Mouse (Mus musculus) erythroblast, adult 5-6 weeks (primary cell): ENCODE measurements at regions not wholly inside any gene's neighbourhood (a gene's known extent, or its start where the extent isn't known, plus 50 kb on each side); places are given as distances from the start of the nearest gene placed in this dataset.

Experiments used
- ATAC-seq: replicated peaks from 2 replicates; pipeline ENCODE4 v1.8.0; 2016; ENCODE audit warnings: moderate number of reproducible peaks, mild to moderate bottlenecking, moderate TSS enrichment, inconsistent platforms; ENCODE audit not compliant: poor library complexity, low FRiP score, severe bottlenecking

DNA sequence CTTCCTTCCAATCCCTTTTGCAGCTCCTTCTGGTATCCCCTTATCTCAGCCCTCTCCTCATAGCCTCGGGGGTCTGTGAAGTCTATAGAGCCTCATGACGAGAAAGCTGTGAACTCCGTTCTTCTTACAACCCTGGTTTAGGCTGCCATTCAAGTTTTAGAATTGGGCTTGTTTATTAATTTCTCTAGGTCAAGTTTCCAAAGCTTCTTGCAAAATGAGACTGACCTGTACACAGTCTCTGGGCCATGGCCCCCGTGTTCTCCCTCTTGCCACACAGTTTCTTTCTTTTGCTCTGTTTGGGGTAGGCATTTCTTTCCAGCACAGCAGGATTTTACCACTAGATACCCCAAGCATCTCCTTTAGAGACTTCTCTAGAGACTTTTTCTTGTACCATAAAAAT is 322.0 kb upstream of the Zeb2 start:
- ATAC-seq = no peak

DNA sequence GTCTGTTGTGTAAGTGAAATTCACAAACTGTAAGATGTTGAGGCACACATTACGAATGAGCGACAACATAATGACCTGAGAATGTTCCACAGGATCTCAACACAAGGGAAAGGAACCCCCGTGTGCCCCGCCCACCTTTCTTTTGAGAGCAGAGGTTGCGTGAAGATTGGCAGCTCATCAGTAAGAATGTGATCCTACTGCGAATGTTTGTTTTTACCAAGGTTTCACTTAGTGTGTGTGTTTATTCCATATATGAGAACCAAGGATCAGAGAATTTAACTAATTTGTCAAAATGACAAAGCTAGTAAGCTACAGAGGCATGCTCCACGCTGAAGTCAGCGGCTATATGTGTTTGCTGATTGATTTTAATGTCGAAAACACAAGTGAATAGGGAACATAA is 321.5 kb upstream of the Zeb2 start:
- no peak for ATAC-seq

DNA sequence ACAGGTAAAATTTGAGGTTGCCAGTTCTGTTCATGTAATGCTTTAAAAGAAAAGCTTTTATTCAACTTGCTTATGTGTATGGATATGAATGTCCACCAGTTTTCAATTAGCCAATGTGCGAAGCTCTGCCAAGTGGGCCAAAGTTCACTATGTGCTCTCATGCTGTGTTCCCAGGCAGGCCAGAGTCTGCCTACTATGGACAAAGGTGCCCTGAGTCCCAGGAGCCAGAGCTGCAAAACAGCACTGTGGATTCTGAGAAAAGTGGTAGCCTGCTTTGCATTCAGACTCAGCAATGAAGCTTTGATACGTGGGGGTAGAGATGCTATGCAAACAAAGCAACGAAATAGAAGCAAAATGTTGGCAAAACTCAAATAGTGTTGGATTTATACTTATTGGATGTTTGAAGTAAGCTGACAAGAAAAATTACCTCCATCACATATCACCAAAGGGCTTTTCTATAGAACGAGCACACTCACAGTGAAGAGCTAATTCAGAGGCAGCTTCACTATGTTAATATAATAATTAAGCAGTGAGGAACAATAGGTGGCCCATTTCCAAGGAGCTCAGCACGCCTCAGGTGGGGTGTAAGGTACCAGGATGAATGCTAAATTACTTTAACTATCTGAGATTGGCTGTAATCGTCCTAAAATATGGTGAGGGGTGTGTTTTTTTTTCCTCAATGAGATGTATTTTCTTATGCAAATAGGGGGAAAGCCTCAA is 318.2 kb upstream of the Zeb2 start:
- no peak for ATAC-seq

DNA sequence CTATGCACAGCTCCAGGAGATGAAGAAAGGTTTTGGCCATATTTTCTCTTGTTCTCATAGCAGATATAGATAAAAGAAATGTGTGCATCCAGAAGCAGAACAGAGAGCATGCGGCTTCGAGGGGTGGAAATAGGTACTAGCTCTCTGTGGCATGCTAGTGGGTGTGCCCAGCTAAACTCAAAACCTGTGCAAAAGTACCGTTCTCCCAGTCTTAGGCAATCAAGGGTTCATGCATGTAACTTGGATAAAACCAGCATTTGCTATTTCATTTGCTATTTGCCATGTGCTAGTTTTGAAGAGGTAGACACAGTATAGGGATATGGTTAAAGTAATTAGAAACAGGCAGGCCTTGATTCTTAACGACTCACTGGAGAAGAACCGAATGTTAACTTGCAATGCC is 317.6 kb upstream of the Zeb2 start:
- no peak for ATAC-seq

DNA sequence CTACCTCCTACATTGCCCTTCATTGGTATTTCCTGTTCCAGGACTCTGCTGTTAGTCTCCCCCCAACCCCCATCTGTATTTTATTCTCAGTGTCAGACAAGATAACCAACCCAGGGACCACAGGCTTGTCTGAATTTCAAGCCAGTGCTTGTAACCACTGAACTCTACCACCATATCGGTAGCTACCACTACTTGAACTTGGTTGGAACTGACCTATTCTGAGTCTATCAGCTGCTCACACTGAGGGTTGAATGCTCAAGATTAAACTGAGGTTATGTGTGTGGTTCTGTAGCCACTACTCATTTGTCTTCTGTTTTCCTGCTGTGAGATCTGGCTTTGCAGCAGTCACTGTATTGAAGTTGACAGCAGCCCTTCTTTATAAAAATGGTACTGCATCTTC is 317.0 kb upstream of the Zeb2 start:
- ATAC-seq = no peak

DNA sequence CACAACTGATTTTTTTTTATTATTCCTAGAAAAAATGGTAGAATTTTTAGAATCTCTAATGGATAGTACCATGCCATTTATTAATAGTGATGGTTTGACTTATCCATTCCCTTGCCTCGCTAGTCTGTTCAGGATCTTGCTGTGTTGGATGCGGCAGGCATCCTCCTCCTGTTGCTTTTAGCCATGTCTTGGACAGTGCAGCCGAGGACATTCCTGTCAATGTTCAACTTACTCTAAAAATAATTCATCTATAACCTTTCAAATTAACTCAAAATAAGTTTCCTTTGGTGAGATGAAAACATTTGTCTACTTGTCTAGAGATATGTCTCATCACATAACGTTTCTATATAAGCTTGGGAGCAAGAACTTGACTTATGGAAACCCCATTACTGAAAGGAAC is 314.2 kb upstream of the Zeb2 start:
- no peak for ATAC-seq

DNA sequence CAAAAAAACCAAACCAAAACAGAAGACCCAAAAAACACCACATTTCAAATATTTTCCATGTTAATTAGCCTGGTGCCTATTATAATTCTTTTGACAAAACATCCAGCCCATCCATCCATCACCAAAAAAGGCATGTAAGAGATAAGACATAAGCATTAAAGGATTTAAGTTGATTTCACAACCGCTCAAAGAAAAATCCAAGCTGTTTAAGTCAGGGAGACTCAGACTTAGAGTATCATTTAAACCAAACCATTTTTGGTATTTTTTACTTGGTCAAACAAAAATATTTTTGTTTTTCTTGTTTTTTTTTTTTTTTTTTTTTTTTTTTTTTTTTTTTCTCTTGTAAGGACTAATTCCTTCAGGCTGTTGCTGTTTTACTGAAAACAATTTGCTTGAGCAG is 304.6 kb upstream of the Zeb2 start:
- ATAC-seq = no peak

DNA sequence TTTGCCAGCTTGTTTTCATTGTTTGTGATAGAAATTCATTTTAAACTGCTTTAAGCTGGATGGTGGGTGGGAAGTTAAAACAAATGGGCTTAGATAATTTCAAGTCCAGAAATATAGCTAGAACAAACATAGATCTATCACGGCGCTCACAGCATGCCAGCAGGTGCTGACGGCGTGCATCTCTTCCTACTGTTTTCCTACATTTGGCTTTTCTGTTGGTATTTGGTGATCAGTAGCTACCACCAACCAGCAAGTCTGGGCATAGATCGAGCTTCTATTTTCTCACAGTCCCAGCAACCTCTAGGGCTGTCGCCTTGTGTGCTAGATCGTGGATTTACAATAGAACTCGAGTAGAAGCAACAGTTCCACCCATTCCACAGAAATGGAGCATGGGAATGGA is 290.9 kb upstream of the Zeb2 start:
- ATAC-seq = no peak

DNA sequence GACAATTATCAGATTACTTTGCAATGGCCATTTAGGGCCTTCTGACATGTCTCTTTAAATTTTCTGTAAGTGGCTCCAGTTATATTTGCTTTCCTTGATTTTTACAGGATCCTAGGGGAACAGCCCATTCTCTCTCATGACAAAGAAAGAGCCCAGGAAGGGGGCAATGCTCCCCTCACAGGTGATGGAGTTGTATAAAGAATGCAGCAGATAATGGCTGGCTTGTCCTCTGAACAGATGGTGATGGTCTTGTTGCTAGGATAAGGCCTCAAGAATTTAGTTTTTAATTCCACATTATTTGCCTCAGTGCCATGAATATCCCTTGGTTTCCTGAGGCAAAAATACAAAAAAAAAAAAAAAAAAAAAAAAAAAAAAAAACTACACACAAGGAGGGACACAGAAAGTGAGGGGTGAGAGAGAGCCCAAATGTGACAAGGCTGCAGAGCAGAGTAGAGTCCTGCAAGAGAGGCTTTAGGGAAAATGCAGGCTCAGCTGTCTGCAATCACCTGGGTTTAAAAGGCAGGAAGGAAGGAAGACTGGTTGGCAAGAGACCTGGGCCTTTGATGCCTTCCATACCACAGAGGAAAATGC is 272.8 kb upstream of the Zeb2 start:
- ATAC-seq = no peak

DNA sequence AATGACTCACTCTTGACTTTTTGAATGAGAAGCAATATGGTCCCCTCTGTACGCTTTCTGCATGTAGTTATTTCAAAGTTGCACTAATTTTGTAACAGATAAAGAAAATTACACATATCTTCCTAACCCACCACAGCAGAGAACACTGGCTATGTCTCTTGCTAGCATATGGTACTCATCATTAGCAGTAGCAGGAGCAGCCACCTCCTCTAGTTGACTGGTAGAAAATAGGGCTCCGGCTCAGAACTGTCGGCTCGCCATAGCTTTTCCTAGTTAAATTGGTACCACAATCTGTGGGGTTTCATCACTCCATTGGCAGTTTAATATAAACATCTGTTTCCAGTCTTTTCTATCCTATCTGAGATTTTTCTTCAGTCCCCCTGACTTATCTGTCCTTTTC is 254.1 kb upstream of the Zeb2 start:
- no peak for ATAC-seq

DNA sequence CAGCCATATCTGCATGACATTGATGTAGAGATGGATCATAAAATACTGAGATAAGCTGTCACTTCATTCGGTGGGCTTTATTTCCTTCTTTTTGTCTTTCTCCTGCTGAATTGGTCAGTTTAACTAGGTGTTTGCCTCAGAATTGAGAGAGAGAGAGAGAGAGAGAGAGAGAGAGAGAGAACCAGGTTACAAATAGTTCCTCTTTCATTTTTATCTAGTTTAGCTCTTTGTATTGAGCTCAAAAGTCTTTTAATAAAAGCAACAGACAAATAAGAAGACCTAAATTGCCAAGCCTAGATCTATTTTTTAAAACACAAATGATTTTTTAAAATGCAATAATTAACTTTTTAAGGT is 253.4 kb upstream of the Zeb2 start:
- ATAC-seq = no peak

DNA sequence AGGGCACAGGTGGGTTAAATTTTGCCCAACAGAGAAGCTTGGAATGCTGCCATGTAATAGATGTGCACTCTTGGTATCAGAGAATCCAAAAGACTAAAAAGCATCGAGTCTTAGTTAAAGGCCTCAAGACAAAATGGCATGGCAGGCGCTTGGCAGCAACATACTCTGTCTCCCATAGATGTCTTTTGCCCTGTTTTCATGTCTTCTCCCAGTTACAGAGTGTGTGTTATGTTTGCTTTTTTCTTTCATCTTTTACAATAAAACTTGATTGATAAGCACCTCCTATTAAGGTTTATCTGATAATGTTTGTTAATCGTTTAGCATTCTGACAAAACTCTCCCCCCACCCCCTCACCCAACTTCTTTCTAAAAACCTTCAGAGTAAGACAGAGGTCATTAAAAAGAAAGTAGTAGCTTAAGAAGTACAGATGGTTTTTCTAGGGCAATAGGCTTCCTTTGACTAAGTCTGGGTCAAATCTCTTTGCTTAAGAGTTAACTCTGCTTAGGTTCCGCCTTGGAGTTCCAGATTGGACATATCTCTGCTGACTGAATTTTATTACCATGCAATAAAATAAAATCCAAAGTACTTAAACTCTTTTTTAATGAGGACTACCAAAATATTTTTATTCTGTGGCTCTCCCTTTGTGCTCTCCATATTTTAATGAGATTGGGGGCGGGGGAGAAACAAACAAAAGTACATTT is 252.9 kb upstream of the Zeb2 start:
- ATAC-seq = no peak

DNA sequence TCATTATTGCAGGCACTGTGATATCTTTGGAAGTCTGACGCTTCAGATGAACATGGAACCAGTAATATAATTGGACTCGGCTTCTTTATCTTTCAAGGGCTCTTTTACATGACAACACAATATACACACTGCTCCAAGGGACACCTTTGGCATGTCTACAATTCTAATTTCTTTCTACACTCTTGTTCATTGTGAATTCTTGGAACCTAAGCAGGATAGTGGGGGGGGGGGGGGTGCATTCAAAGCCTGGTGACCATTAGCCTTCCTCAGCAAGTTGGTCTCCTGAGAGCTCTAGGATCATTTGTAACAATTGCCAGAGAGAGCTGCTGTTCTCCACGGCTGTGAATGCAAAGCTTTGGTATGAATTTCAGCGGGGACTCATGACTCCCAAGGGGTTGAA is 252.2 kb upstream of the Zeb2 start:
- ATAC-seq = no peak

DNA sequence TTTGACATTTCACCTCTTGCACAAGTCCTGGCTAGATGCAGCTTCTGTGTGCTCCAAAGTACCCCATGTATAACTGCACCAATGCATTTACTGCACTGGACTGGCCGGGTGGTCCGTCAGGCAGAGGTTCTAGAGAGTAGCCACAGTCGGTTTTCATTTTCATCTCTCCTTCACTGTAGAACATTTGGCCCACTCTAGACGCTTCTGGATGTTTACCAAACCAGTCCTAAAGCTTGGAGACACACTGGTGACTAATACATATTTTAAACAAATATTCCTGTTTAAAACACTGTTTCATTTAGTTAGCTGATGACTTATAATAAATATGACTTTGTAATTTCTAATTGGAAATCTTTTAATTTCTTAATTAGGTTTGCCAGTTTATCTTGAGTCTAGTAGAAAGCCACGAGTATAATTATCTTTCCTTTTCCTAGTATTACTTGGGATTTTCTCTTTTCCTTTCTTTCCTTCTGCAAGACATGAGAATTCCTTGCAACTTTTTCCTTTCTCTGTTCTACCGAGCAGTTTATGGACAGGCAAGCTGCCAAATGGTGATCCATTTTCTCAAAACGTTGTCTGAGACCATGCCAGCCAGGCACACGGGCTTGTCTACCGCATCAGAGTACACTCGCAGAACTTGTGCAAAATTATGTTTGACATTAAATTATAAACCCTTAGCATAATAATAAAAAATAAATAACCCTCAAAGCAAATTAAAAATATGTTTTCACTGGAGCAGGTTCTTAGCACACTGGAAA is 250.4 kb upstream of the Zeb2 start:
- ATAC-seq = no peak

DNA sequence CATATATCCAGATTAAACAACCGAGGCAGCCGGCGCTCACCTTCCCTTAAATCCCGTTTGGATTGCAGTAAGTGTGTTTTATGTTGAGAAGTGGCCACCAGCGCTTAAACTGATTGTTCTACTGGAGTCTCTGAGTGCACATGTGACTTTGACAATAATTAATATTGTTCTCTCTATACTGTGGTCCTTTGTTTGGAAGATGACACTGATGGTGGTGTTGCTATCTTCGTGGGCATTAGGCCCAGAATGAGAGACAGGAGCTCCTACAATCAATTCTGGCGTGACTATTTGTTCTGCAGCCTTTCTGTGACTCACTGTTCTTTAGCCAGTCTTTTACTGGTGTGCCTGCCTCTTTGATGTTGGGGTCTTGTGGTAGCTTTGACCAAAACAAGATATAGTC is 240.1 kb upstream of the Zeb2 start:
- no peak for ATAC-seq

DNA sequence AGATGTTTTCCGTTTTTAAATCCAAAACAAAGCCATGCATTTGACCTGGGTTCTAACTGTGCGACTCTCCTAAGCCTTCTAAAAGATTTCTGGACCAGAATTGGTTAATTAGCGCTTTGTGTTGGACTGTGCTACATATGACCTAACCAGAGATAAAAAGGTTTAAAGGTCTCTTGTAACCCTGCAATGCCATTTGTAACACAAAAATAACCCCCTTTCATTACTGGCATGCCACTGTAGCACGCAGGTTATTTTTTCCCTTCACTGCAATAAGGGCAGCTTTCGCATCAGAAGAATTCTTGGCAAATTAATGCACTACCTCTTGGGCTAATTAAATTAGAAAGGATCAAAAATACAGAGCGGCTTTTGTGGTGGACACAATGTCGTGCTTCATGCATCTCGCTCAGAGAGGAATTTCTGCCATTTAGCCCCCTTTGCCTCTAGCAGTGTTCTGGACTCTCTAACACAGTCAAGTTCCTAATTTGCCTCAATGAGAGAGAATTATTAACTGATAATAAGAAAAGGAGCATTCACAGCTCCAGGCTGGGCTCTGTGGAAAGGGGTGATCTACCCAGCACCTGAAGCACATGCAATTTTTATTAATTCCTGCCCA is 239.5 kb upstream of the Zeb2 start:
- ATAC-seq = no peak

DNA sequence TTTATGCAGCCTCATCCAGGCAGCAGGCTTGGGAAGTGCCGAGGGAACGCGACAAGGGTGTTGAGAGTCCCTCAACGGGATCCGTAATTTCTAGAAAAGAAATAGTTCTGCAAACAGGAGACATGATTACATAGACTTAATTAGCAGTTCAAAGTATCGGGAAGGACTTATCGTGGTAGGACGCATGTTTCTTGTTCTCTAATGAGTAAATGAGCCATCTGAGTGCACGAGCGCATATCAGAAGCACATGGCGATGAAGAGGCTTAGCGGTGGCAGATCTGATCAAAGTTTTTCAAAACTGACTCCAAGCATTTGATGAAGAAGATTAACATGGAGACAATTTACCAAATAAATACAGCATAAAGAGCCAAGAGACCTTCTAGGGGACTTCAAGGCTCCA is 238.8 kb upstream of the Zeb2 start:
- ATAC-seq = no peak

DNA sequence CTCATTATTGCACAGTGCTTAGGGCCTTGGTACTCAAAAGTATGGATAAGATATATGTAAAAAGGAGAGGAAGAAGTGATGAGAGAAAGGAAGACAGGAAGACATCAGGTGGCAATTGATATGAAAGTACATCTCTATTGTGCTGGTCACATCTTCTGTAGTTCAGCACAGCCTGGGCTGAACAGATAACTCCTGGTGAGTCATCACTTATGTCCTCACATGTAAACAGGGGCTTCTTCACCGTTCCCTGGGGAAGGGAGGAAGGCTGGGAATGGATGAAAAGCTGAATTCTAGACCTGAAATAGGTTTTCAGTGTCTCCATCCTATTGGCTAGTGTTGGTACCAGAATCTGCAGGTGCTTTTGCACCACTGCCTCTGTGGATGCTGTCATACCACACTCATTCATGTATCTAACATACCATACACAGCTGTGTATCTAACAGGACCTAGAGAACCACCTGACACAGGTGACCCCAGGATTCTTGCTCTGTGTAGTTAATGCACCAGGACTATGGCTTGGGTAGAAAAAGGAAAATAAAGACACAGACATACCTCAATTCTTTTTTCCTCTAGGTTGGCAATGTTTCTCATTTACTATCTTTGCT is 234.4 kb upstream of the Zeb2 start:
- ATAC-seq = no peak

DNA sequence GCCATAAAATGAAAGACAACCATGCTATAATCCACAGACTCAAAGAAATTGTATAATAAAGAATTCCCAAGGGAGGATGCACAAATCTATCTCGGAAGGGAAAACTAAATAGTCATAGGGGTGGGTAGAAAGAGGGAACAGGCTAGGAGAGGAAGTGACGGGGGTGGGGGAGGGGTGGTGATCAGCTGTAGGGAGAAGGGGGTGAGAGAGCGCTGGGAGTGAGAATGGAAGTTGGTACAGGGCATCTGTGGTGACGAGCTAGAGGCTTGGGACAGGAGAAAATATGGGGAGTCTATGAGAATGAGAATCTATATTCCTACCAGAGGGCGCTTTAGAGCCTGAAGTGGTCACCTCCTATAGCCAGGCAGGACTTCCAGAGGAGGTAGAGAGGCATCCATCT is 229.2 kb upstream of the Zeb2 start:
- no peak for ATAC-seq

DNA sequence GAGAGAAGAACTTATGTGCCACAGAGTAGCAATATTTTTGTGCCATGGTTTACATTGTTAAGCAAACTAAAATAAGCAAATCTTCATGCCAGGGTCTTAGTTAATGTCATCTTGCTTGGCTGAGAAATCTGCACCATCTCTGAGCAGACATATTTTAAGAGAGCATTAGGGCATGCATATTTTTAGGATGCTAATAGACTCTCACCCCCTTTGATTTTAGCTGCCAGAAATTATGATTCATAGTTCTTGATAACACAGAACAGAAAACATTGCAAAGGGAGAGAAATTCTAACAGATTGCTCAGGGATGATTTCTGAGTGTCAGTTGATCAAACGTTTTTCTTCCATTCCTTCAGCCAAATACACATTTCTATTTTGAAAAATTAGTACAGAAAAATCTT is 222.7 kb upstream of the Zeb2 start:
- ATAC-seq = no peak
